Mouse (Mus musculus): ENCODE measurements around the gene Lrrc52. TPM values are rescaled to one million over a fixed set of nuclear protein-coding genes. Genes with fewer than 3 reads are reported as not detected.

The Lrrc52 gene
- polyA plus RNA-seq, 1 experiment: not detected

DNA sequence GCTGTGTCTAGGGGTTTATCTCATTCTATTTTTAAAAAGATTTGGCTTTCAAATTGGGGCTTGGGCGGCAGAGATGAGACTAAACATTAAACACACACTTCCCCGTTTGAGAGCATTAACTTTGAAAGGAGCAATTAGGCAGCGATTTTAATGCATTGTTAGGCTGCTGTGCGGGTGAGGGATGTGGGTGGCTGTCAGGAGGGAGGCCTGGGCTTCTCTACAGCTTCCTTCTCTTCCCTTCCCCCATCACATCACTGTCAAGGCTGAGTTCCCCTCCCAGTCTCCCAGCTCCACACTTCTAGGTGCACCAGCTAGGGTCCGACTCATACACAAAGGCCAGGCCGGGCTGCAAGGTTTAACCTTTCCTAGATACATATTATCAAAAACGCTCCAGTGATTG, 18.0 kb downstream of the Lrrc52 start:
- TF ChIP-seq GATA1 (IDR thresholded peaks at IDR 0.05; ENCODE audit: low read length): no peak

DNA sequence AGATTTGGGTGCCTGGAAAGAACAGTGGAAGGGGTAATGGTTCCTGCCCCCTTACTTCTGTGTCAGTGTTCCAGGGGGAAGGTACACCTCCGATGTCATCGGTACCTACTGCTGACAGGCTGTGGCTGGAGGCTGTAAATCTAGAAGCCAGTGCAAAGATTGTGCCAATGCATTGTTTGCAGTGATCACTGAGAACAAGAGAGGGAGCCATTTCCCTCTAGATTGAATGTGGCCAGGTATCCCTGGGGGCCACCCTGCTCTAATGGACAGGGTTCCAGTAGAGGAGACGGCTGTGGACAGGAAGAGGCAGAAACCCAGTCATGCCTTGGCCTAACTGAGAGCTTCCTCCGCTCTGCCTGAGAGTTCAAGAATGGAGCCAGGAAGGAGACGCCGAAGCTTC, 18.5 kb downstream of the Lrrc52 start:
- TF ChIP-seq GATA1 (IDR thresholded peaks at IDR 0.05; ENCODE audit: low read length): no peak

DNA sequence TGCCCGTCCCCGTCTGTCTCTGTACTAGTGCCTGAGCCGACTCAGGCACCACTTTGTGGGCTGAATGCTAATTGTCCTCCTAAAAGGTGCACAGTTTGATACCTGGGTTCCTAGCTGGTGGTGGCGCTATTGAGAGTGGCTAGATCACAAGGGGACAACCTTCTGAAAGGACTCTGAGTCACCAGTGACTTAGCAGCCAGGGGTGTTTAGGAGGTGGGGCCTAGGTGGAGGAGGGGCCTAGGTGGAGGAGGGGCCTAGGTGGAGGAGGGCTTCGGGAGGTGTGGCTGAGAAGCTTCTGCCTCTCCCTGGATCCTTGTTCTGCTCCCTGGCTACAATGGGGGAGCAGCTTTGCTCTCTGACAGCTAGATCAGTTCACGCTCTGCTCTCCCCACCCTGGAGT, 20.1 kb downstream of the Lrrc52 start:
- TF ChIP-seq GATA1 (IDR thresholded peaks at IDR 0.05; ENCODE audit: low read length): no peak

DNA sequence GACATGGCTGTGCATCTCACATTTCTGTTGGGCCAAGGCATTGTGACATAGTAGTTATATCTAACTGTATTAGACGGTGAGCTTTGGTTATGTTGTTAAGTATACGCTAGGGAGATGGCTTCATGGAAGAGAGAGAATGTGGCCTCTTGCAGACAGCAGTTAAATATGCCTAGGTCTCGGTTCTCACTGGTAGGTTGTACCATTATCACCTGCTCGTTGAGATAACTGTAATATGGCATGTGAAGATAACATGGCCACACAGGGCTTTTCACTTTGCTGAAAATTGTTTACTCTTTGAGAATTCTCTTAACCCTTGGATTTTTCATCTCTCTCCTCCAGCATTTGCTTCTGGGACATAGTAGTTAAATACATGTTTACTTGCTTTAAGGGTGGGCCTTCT, 21.4 kb downstream of the Lrrc52 start:
- TF ChIP-seq GATA1 (IDR thresholded peaks at IDR 0.05; ENCODE audit: low read length): peak; percentile 33

DNA sequence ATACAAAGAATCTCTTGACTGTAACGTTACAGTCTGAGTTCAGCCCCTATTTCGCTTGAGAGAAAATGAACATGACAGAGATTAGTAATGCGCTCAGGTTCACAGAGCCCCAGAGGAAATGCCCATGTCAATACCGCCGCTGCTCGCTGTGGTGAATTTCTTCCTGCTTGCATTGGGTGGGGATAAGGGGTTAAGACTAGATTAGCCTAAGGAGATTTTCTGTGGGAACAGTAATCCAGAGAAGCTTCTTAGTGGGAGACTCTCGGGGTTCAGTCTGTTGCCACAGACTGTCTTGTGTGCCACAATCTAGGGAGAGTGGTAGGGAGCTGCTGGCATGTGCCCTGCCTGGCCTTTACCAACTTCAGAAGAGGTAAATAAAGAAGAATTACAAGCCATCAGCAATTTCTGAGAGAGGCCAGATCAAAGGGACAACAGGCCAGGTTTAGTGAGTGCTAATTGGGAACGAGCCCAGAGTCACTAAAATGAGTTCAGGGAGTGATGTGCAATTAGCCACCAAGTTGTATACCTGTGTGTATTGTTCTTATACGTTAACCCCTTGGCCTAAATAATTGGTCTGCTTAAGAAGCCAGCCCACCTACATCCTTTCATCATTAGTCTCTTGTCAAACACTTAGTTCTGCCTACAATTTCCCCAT, 28.2 kb downstream of the Lrrc52 start:
- no peak for TF ChIP-seq GATA1 (IDR thresholded peaks at IDR 0.05; ENCODE audit: low read length)

DNA sequence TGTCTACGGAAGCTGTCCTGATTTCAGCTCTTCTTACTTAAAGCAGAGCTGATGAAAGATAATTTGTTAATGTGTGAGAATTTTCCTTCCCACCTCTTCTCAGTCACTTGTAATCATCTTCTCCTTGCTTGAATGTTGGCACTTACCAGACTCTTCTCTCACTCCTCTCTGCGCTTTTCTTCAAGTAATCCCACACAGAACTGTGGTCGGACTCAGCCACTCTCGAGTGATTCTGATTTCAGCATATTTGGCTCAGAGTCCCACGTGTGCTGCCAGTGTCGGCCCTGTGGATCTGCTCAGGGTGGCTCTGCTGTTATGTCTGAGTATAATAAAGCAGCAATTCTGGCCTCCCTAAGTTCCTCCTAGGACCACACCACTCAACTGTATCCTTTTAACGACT, 29.5 kb downstream of the Lrrc52 start:
- TF ChIP-seq GATA1 (IDR thresholded peaks at IDR 0.05; ENCODE audit: low read length): no peak

DNA sequence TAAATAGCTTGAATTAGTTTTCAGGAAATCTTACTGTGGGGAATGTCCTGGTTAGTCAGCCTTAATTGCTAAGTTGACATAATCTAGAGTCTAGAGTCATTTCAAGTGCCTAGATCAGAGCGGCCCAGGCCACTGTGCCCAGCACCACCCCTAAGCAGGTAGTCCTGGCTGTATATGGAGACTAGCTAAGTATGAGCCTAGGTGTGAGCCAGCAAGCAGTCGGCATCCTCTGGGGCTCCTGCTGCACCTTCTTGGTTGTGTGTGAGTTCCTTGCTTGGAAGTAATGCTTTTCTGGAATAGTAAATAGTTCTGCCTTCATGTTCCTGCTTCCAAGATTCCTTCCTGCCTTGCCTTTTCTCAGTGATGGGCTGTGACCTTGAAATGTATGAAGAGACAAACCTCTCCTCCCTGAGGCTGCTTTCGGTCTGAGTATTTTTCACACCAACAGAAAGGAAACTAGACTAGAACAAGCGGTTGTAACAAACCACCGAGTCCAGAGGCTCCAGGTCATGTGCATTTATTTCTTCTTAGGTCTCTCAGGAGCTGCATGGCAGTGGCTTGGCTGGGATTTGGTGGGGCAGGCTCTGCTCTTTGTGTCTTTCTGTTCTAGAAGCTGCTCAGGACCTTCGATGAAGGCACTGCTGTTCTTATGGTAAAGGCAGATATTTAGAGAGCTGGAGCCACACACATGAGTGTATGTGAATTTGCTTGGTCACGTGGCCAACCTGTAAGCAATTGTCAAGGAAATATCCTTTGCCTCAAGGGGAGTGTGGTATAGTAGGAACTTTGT, 30.2 kb downstream of the Lrrc52 start:
- TF ChIP-seq GATA1 (IDR thresholded peaks at IDR 0.05; ENCODE audit: low read length): no peak

DNA sequence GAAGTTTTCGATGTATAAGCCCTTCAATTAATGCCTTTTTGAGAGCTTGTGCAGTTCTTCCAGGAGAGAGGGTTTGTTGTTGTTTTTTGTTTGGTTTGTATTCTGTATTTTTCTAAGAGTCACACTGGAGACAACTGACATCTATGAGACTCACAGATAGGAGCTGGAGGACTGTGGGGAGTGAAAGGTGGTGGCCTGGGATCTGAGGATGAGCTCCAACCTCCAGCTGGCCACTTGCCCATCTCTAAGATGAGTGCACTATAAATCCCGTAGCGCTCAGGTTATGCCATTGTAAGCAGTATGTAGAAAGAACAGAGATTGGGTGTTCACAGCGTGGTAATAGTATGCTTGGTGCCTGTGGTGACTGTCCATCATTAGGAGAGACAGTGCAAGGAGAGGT, 31.6 kb downstream of the Lrrc52 start:
- no peak for TF ChIP-seq GATA1 (IDR thresholded peaks at IDR 0.05; ENCODE audit: low read length)

DNA sequence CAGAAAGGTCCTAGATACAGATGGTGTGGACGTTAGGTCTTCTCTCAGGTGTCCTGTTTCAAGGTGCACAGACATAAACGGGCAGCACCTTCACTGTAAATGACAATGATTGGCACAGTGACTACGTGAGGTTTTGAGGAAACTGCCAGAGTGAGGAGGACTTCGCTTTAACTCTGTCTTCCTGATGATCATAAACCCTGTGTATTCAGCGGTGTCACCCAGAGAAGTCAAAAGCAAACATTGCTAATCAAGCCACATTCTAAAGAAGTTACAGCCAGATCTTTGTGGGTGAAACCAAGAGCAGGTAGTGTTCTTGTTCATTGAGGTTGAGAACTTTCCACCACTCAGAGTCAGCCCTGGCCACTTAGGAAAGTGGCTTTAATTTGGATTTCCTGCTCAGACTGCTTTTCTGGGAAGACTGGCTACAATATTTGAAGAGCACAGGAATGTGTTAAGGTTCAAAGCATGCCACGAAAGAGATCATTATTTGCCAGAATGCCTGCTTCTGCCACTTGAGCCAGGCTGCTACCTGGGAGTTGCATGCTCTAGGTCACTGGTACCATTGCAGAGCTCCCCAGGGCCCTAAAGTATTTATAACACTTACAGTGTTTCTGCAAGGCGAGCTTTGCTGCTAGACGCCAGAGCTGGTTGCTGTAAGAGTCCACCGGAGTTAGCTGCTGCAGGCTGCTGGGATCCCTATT, 35.5 kb downstream of the Lrrc52 start:
- TF ChIP-seq GATA1 (IDR thresholded peaks at IDR 0.05; ENCODE audit: low read length): no peak

DNA sequence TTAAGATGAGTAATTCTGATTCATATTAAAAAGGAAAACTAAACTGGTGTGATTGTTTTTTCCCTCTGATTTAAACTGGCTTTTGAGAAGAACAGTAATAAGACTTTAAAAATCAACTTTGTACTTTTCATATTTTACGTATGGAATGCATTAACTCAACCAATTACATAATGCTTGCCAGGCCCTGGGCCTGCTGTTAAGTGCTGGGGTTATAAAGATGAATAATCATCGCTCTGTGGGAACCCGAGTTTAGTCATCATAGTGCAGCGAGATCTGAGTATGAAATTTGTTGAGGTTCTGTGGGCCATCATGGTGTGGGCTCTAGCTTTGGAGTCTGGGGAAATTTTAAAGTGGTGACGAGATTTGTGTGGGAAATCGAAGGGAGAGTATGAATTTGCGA, 39.9 kb downstream of the Lrrc52 start:
- no peak for TF ChIP-seq GATA1 (IDR thresholded peaks at IDR 0.05; ENCODE audit: low read length)

DNA sequence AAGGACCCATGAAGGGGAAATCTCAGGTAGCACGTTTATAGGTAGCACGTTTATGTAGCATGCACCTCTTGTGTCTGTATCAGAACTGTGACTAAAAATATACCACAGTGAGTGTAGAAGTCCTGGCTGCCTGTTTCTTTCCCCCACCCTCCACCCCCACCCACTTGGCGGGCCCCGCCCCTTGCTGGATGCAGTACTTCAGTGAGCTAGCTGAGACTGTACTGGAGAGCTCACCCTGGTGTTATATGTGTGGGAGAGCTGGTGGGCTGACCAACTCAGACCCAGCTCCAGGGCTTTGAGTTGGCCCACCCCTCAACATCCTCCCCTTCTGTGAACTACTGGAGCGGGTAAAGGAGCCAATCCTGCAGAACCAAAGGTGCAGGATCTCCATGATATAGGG, 41.0 kb downstream of the Lrrc52 start:
- TF ChIP-seq GATA1 (IDR thresholded peaks at IDR 0.05; ENCODE audit: low read length): no peak

DNA sequence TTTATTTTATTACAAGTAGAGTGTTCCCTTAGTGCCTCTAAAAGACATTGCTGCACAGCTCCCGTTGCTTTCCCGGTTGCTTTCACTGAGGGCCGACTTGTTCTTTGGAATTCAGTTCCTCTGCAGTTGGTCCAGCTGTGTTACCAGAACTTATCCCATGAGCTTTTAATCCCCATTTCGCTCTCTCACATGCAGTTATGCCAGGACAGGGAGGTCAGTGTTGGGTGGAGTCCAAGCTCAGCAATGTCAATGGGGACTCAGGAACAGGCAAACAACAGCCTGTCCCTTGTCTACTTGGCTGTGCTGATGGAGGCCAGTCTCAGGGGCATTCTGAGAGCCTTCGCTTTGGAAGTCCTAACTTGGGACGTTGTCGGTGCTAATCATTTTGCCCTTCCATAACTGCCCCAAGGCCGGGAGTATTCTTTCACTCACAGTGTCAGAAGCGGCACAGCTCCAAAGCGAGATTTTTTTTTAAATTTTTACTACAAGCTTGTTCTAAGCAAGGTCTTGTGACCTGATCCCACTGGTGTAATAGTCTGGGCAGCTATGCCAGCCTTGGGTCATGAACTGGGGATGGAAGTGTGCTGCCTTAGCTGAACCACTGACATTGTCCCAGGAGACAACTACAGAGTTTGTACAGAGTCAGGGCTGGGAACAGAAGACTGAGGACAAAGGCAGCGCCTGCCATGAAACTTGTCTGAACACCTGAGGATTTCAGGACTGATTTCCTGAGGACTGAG, 43.9 kb downstream of the Lrrc52 start:
- no peak for TF ChIP-seq GATA1 (IDR thresholded peaks at IDR 0.05; ENCODE audit: low read length)

DNA sequence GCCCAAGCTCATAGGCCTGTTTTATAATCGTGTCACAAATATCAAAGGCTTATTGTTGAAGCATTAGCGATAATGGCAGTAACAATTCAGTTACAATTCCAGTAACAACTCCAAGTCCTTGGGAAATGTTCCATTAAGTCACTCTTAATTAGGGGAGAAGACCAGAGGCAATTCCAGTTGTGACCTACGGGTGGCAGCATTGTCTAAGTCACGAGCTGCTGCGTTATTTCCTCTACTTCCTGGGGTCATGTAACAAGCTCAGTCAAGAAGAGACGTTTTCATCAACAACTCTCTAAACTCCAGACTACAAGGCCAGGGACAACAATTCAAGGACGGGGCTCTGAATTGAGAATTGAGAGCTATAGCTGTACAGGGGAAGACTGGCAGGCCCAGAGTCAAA, 51.7 kb downstream of the Lrrc52 start:
- TF ChIP-seq GATA1 (IDR thresholded peaks at IDR 0.05; ENCODE audit: low read length): no peak

DNA sequence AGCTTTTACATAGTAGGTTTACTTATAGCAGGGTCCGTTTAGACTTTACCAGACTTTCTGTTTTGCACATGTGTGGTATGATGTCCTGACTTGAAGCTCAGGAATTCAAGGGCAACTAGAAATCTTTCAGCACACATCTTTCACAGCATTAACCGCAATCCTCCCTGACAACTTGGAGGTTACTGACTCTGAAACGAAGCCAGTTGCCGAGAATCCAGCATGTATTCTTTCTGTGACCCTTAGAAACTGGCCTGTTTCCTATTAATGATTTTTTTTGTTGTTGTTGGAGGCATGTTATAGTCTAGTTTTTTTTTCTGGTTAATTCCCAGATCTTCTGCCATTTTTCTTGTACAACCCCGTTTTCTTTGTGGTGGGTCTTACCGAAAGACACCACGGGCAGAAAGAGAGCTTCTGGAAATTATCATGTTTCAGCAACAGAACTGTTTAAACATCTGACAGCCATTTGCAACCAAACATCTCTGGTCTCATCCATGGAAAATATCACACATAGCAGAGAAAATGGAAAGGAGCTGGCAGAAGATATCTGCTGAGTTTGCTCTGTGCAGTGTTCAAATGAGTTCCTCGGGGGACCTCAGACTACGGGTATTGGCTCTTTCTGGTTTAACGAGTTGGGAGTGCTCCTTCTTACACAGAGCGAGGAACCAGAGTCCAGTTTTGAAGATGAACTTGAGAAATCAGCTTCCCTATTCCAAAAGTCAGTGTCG, 54.4 kb downstream of the Lrrc52 start:
- TF ChIP-seq GATA1 (IDR thresholded peaks at IDR 0.05; ENCODE audit: low read length): no peak

DNA sequence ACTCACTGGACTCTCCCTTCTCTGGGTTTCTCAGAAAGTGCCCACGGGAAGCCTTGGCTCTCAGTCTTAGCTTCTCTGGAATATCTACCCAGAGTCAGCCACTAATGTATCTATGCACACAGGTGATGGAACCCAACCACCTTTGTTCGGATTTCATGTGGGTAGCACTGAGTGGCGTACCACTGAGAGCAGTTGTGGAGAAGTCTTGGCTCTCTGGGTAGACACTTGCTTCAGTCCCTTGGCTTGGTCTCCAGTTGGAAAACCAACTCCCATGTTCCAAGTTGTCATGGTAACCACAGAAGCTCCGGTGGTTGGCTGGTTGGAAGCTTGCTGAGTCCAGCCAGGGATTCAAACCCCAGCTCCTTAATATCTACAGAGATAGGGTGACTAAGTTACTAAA, 57.0 kb downstream of the Lrrc52 start:
- no peak for TF ChIP-seq GATA1 (IDR thresholded peaks at IDR 0.05; ENCODE audit: low read length)

All from G1E-ER4 (cell line).